Mouse (Mus musculus) CH12.LX (cell line): Measurements from ENCODE around the gene Nkd1. TPM values are rescaled to one million over a fixed set of nuclear protein-coding genes. Genes with fewer than 3 reads are reported as not detected.

Experiments
- DNase-seq: peaks from one replicate; pipeline ENCODE4 v3.0.0-alpha.2; 2013; ENCODE audit errors: extremely low read depth
- H3K27ac ChIP-seq: 2 replicates; pipeline ENCODE4 v1.5.1; 2012; ENCODE audit warnings: low read depth, mild to moderate bottlenecking, control low read depth, moderate library complexity; ENCODE audit not compliant: insufficient read depth
- H3K27me3 ChIP-seq: replicated peaks from 2 replicates; pipeline ENCODE3; 2012; ENCODE audit warnings: inconsistent platforms
- H3K36me3 ChIP-seq, 2 experiments: replicated peaks in 1 of 2; 2 replicates each; pipeline versions ENCODE3 to v1.6.1; 2012; ENCODE audit warnings: inconsistent platforms in 1 of 2, low read length in 1 of 2, mild to moderate bottlenecking in 1 of 2, mixed read lengths in 1 of 2, moderate library complexity in 1 of 2; ENCODE audit not compliant: control insufficient read depth in 1 of 2, insufficient read depth in 1 of 2
- H3K4me1 ChIP-seq, 2 experiments: 2 replicates each; pipeline ENCODE4 v1.6.1; 2012; ENCODE audit warnings: inconsistent platforms in 1 of 2, moderate library complexity in 1 of 2; ENCODE audit not compliant: insufficient read depth in 2 of 2, control insufficient read depth in 1 of 2
- H3K4me2 ChIP-seq: 2 replicates; pipeline ENCODE4 v1.6.1; 2012; ENCODE audit warnings: low read depth, mild to moderate bottlenecking, control low read depth; ENCODE audit not compliant: poor library complexity, insufficient read depth, severe bottlenecking
- H3K4me3 ChIP-seq, 3 experiments: fragments of 150-350 bp in 1 of 3; sonication (generic) in 1 of 3; replicated peaks in 1 of 3; 2 replicates each; pipeline versions ENCODE3 to v1.5.1; 2011 to 2012; ENCODE audit warnings: low read depth in 2 of 3, low read length in 2 of 3, mild to moderate bottlenecking in 2 of 3, moderate library complexity in 2 of 3, control low read depth in 1 of 3, improper control_type of control experiment in 1 of 3, inconsistent platforms in 1 of 3, mixed read lengths in 1 of 3; ENCODE audit not compliant: poor library complexity in 1 of 3
- H3K79me2 ChIP-seq: replicated peaks from 2 replicates; pipeline ENCODE4 v1.6.1; 2012; ENCODE audit warnings: mild to moderate bottlenecking, moderate library complexity; ENCODE audit not compliant: control insufficient read depth, poor library complexity, insufficient read depth, severe bottlenecking; ENCODE audit errors: extremely low read depth
- H3K9ac ChIP-seq: 2 replicates; pipeline ENCODE4 v1.6.1; 2012; ENCODE audit warnings: low read depth, mild to moderate bottlenecking, control low read depth, moderate library complexity; ENCODE audit not compliant: insufficient read depth
- H3K9me3 ChIP-seq: replicated peaks from 2 replicates; pipeline ENCODE3; 2012; ENCODE audit warnings: low read length, inconsistent platforms, mixed read lengths
- CHD1 ChIP-seq: IDR thresholded peaks from 2 replicates; pipeline ENCODE4 v1.6.1; 2012; ENCODE audit warnings: low read depth, low read length, improper control_type of control experiment, inconsistent platforms
- CTCF ChIP-seq, 2 experiments: IDR thresholded peaks in 1 of 2; conservative IDR thresholded peaks in 1 of 2; 2 replicates each; pipeline ENCODE4 v1.5.1; 2011 to 2012; ENCODE audit warnings: low read depth in 2 of 2, low read length in 2 of 2, improper control_type of control experiment in 1 of 2, inconsistent platforms in 1 of 2, mild to moderate bottlenecking in 1 of 2, moderate library complexity in 1 of 2
- E2F4 ChIP-seq: IDR thresholded peaks from 2 replicates; pipeline ENCODE4 v1.6.1; 2011; ENCODE audit warnings: low read depth, low read length, improper control_type of control experiment; ENCODE audit not compliant: insufficient replicate concordance
- ETS1 ChIP-seq: conservative IDR thresholded peaks from 2 replicates; pipeline ENCODE4 v1.6.1; 2012; ENCODE audit warnings: low read depth, mild to moderate bottlenecking, inconsistent platforms, low read length, improper control_type of control experiment, moderate library complexity
- HCFC1 ChIP-seq: IDR thresholded peaks from 2 replicates; pipeline ENCODE4 v1.6.1; 2012; ENCODE audit warnings: low read depth, mild to moderate bottlenecking, inconsistent platforms, low read length, improper control_type of control experiment
- IRF4 ChIP-seq: IDR thresholded peaks from 2 replicates; pipeline ENCODE4 v1.6.1; 2014; ENCODE audit warnings: low read depth, mild to moderate bottlenecking, inconsistent platforms, low read length, improper control_type of control experiment
- JUN ChIP-seq: IDR thresholded peaks from 2 replicates; pipeline ENCODE4 v1.6.1; 2011; ENCODE audit warnings: low read depth, mild to moderate bottlenecking, low read length, improper control_type of control experiment, moderate library complexity; ENCODE audit not compliant: insufficient read depth
- JUND ChIP-seq: conservative IDR thresholded peaks from 2 replicates; pipeline ENCODE4 v1.6.1; 2011; ENCODE audit warnings: low read depth, low read length, improper control_type of control experiment
- MXI1 ChIP-seq: IDR thresholded peaks from 2 replicates; pipeline ENCODE4 v1.6.1; 2011; ENCODE audit warnings: mild to moderate bottlenecking, low read depth, low read length, improper control_type of control experiment
- MYC ChIP-seq: IDR thresholded peaks from 2 replicates; pipeline ENCODE4 v1.6.1; 2011; ENCODE audit warnings: low read depth, mild to moderate bottlenecking, improper control_type of control experiment, low read length
- NRF1 ChIP-seq: IDR thresholded peaks from 2 replicates; pipeline ENCODE4 v1.6.1; 2014; ENCODE audit warnings: low read depth, mild to moderate bottlenecking, inconsistent platforms, low read length, improper control_type of control experiment, moderate library complexity
- PAX5 ChIP-seq: IDR thresholded peaks from 2 replicates; pipeline ENCODE4 v1.6.1; 2012; ENCODE audit warnings: low read length, inconsistent platforms, mixed read lengths
- RAD21 ChIP-seq: IDR thresholded peaks from 2 replicates; pipeline ENCODE4 v1.6.1; 2011; ENCODE audit warnings: low read depth, mild to moderate bottlenecking, low read length, improper control_type of control experiment, moderate library complexity
- RCOR1 ChIP-seq: conservative IDR thresholded peaks from 2 replicates; pipeline ENCODE4 v1.6.1; 2012; ENCODE audit warnings: low read depth, mild to moderate bottlenecking, inconsistent platforms, low read length, improper control_type of control experiment
- SMC3 ChIP-seq: IDR thresholded peaks from 2 replicates; pipeline ENCODE4 v1.6.1; 2011; ENCODE audit warnings: low read depth, low read length, improper control_type of control experiment
- TBP ChIP-seq: conservative IDR thresholded peaks from 2 replicates; pipeline ENCODE4 v1.6.1; 2011; ENCODE audit warnings: low read depth, low read length, improper control_type of control experiment
- USF1 ChIP-seq: IDR thresholded peaks from 2 replicates; pipeline ENCODE4 v1.6.1; 2014; ENCODE audit warnings: low read depth, mild to moderate bottlenecking, inconsistent platforms, low read length, improper control_type of control experiment
- ZC3H11A ChIP-seq: IDR thresholded peaks from 2 replicates; pipeline ENCODE4 v1.6.1; 2012; ENCODE audit warnings: low read depth, mild to moderate bottlenecking, inconsistent platforms, low read length, improper control_type of control experiment
- ZKSCAN1 ChIP-seq: IDR thresholded peaks from 2 replicates; pipeline ENCODE4 v1.6.1; 2012; ENCODE audit warnings: low read depth, inconsistent platforms, low read length, improper control_type of control experiment, borderline replicate concordance
- dilution Hi-C: fragments of 300-500 bp; cut with MboI; formaldehyde crosslinking; loops from 2 replicates; pipeline ENCODE4 v1.14.3; 2020; ENCODE audit warnings: low sequenced_read_pairs; ENCODE audit not compliant: extremely low pct_unique_long_range_greater_than_20kb, extremely low pct_ligation_motif_present
- in situ Hi-C: fragments of 300-500 bp; cut with MboI; formaldehyde crosslinking; loops from 3 replicates; pipeline ENCODE4 v1.14.3; 2019; ENCODE audit warnings: low sequenced_read_pairs, low pct_ligation_motif_present, low pct_unique_long_range_greater_than_20kb, mixed read lengths
- polyA plus RNA-seq: library from polyadenylated mRNA; unstranded; fragments of >175 nt; gene quantifications from 2 replicates; pipeline ENCODE4 v1.2.1, GENCODE M21; 2012; ENCODE audit warnings: low read depth; ENCODE audit not compliant: insufficient read length
- total RNA-seq, 2 experiments: library from RNA; depleted of rRNA; stranded (reverse); fragments of 300-350 nt in 1 of 2; fragments of >200 nt in 1 of 2; gene quantifications; 2 replicates each; pipeline ENCODE4 v1.2.3; 2012 to 2014

The Nkd1 gene
- total and polyA plus RNA-seq, 3 experiments: 0.24 to 0.67 (median 0.30) TPM

DNA sequence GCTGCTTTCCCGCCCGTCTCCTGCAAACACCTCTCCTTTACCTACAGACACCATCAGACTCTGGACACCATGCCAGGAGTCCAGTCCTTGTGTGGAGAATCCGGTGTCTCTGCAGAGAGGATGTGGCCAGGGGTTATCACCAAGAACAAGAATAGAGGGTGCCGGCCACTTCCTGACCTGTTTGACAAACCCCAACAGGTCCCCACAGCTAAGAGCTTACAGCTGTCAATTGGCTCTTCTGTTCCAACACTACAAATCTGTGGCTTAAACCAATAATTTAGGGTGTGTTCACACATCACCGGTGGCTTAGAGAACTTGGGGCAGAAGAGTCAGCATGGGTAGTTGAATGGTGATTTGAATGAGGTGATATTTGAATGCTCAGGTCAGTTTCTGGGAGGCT lies 97.5 kb downstream of the Nkd1 start:
- Histone ChIP-seq H3K27me3 (no peaks in the 10 kb centered on the region), H3K9me3 (no peaks in the 10 kb centered on the region), H3K9ac (no peak overlapping the region), H3K36me3 (peaks cover 0 to 13% of the 10 kb centered on the region in 2 experiments), H3K79me2 (no peaks in the 10 kb centered on the region), H3K4me3 (no peak overlapping the region), H3K27ac (no peak overlapping the region), H3K4me2 (no peak overlapping the region), H3K4me1 (peaks cover 4 to 24% of the 10 kb centered on the region in 2 experiments; a peak in 3 of 4 replicates)
- no peak for DNase-seq
- TF ChIP-seq IRF4 (no peak), ETS1 (no peak), USF1 (no peak), RAD21 (no peak), PAX5 (no peak), CHD1 (no peak), ZC3H11A (no peak), RCOR1 (no peak), MYC (no peak), JUN (no peak), JUND (no peak), ZKSCAN1 (no peak), MXI1 (no peak), E2F4 (no peak), HCFC1 (no peak), NRF1 (no peak)
- in situ Hi-C loops: loop anchor here (25.0 kb wide), 1 partner anchor 356 kb away; the partner anchor contains the start of gene Adcy7
- dilution Hi-C loops: no loop called here

DNA sequence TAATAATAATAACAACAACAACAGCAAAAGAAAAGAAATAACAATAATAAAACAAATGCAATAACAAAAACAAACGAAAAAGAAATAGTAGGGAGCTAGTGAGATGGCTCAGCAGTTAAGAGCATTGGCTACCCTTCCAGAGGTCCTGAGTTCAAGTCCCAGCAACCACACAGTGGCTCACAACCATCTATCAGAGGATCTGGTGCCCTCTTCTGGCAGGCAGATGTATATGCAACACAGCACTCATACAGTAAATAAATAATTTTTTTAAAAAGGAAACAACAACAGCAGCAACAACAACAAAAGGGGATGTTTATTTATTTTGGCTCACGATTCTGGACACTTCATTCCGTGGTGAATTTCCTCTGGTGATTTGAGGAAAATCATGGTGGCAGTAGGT lies 98.4 kb downstream of the Nkd1 start:
- H3K9ac ChIP-seq: no peak overlapping the region
- H3K36me3 ChIP-seq: peaks cover 1 to 22% of the 10 kb centered on the region in 2 experiments
- dilution Hi-C loops: no loop called here
- TF ChIP-seq CTCF (conservative IDR thresholded peaks at IDR 0.05 in 1 of 2, IDR thresholded peaks at IDR 0.05 in 1 of 2; ENCODE audit: low read depth in 2 of 2, low read length in 2 of 2): peak; percentile 46 to 54; a peak in 3 of 4 replicates
- TF ChIP-seq TBP: no peak
- TF ChIP-seq SMC3: peak; percentile 42
- TF ChIP-seq RAD21: peak; percentile 43
- TF ChIP-seq, all 38 proteins: peak for 3
- Histone ChIP-seq H3K9me3 (no peaks in the 10 kb centered on the region), H3K79me2 (no peaks in the 10 kb centered on the region), H3K27ac (no peak overlapping the region), H3K4me2 (no peak overlapping the region), H3K27me3 (no peaks in the 10 kb centered on the region), H3K4me1 (peaks cover 4 to 33% of the 10 kb centered on the region in 2 experiments; a peak in 3 of 4 replicates), H3K4me3 (no peak overlapping the region)
- DNase-seq: no peak
- in situ Hi-C loops: loop anchor here (25.0 kb wide), 1 partner anchor 357 kb away; the partner anchor contains the start of gene Adcy7
